Mouse (Mus musculus) gastrocnemius, adult 8-10 months (tissue): Measurements from ENCODE around the gene Rnase10. TPM values are rescaled to one million over a fixed set of nuclear protein-coding genes. Genes with fewer than 3 reads are reported as not detected.

Experiments
- total RNA-seq, 4 experiments: library from RNA; stranded (reverse); gene quantifications; 2 replicates each; pipeline ENCODE4 v1.2.4; 2022

Gene Rnase10
- total RNA-seq, 4 experiments from 2014 or later = not detected

Other genes with a start within 250 kb of the Rnase10 start
- 1 to 10 TPM; 3.7 to 6.8 (median 5.7) TPM for gene Ttc5, start 222.2 kb upstream of the Rnase10 start, total RNA-seq
- gene Ccnb1ip1, start 200.0 kb upstream of the Rnase10 start, total RNA-seq = not detected
- 10 to 100 TPM in 1 of 4 experiments, 1 to 10 TPM in 3; 7.9 to 10.2 (median 8.3) TPM for gene Parp2, start 199.9 kb upstream of the Rnase10 start, total RNA-seq
- 1 to 10 TPM; 7.2 to 9.4 (median 8.4) TPM for gene Tep1, start 137.2 kb upstream of the Rnase10 start, total RNA-seq
- 10 to 100 TPM; 73.7 to 90.4 (median 77.6) TPM for gene Klhl33, start 110.2 kb upstream of the Rnase10 start, total RNA-seq
- 10 to 100 TPM; 42.4 to 63.1 (median 48.7) TPM for gene Osgep, start 82.9 kb upstream of the Rnase10 start, total RNA-seq
- gene Apex1, start 82.8 kb upstream of the Rnase10 start, total RNA-seq = 10 to 100 TPM; 30.8 to 35.9 (median 33.3) TPM
- 10 to 100 TPM; 12.4 to 19.8 (median 18.4) TPM for gene Pip4p1, start 76.9 kb upstream of the Rnase10 start, total RNA-seq
- 1 to 10 TPM; 2.2 to 4.4 (median 3.2) TPM for gene Pnp, start 76.7 kb upstream of the Rnase10 start, total RNA-seq
- 1 to 10 TPM; 2.1 to 5.2 (median 3.3) TPM for gene Gm49342, start 63.2 kb upstream of the Rnase10 start, total RNA-seq
- gene Pnp2, start 51.8 kb upstream of the Rnase10 start, total RNA-seq = under 1 TPM in 3 of 4 experiments, not detected in 1; 0.29 to 0.64 (median 0.52) TPM
- not detected for gene Rnase9, start 34.1 kb downstream of the Rnase10 start, total RNA-seq
- gene Rnase11, start 42.4 kb downstream of the Rnase10 start, total RNA-seq = not detected
- gene Rnase12, start 49.9 kb downstream of the Rnase10 start, total RNA-seq = not detected
- gene Olfr750, start 66.7 kb downstream of the Rnase10 start, total RNA-seq = not detected
- 10 to 100 TPM; 17.3 to 32.3 (median 23.6) TPM for gene Rnase4, start 83.3 kb downstream of the Rnase10 start, total RNA-seq
- 1 to 10 TPM; 1.2 to 3.0 (median 1.6) TPM for gene Ang, start 83.4 kb downstream of the Rnase10 start, total RNA-seq
- gene Eddm3b, start 106.7 kb downstream of the Rnase10 start, total RNA-seq = not detected
- not detected for gene Rnase6, start 116.2 kb downstream of the Rnase10 start, total RNA-seq
- gene Rnase1, start 139.0 kb downstream of the Rnase10 start, total RNA-seq = not detected
- gene Rnase2b, start 154.5 kb downstream of the Rnase10 start, total RNA-seq = not detected
- not detected for gene Ang2, start 191.4 kb downstream of the Rnase10 start, total RNA-seq
- not detected for gene Ear14, start 195.6 kb downstream of the Rnase10 start, total RNA-seq
- gene Rnase2a, start 248.4 kb downstream of the Rnase10 start, total RNA-seq = 1 to 10 TPM in 2 of 4 experiments, under 1 TPM in 2; 0.48 to 5.7 (median 2.8) TPM